Mouse (Mus musculus) hindbrain, embryonic 14.5 days (tissue): ENCODE results near the gene Cd151. TPM values are rescaled to one million over a fixed set of nuclear protein-coding genes. Genes with fewer than 3 reads are reported as not detected.
A peak's percentile ranks its signal among the peaks of the same experiment; 100 is the strongest.

Experiments used
- ATAC-seq: fragments of 200-750 bp; cut with Nextera tagmentation; 2 replicates; pipeline ENCODE4 v1.8.0; 2017; ENCODE audit warnings: moderate number of reproducible peaks, mild to moderate bottlenecking, moderate TSS enrichment, moderate library complexity; ENCODE audit not compliant: low FRiP score
- DNase-seq: peaks from one replicate; pipeline ENCODE4 v3.0.0-alpha.2; 2015; ENCODE audit warnings: low spot score
- H3K27ac ChIP-seq: fragments of 300-500 bp; sonication (generic); 2 replicates; pipeline ENCODE4 v1.5.1; 2014; ENCODE audit warnings: mild to moderate bottlenecking, moderate library complexity
- H3K27me3 ChIP-seq: fragments of 300-500 bp; sonication (generic); 2 replicates; pipeline ENCODE4 v1.6.1; 2014; ENCODE audit warnings: mild to moderate bottlenecking, low read length, mixed read lengths; ENCODE audit not compliant: control insufficient read depth, insufficient read depth
- H3K36me3 ChIP-seq: fragments of 300-500 bp; sonication (generic); replicated peaks from 2 replicates; pipeline ENCODE4 v1.6.1; 2014; ENCODE audit not compliant: control insufficient read depth, insufficient read depth
- H3K4me1 ChIP-seq: fragments of 300-500 bp; sonication (generic); replicated peaks from 2 replicates; pipeline ENCODE4 v1.6.1; 2014; ENCODE audit warnings: antibody characterized with exemption, low read length, mixed read lengths; ENCODE audit not compliant: control insufficient read depth, insufficient read depth
- H3K4me2 ChIP-seq: fragments of 300-500 bp; sonication (generic); replicated peaks from 2 replicates; pipeline ENCODE4 v1.6.1; 2014; ENCODE audit warnings: mild to moderate bottlenecking, moderate library complexity
- H3K4me3 ChIP-seq: fragments of 300-500 bp; sonication (generic); replicated peaks from 2 replicates; pipeline ENCODE4 v1.5.1; 2014; ENCODE audit warnings: mild to moderate bottlenecking, low read length
- H3K9ac ChIP-seq: fragments of 300-500 bp; sonication (generic); 2 replicates; pipeline ENCODE4 v1.6.1; 2014
- H3K9me3 ChIP-seq: fragments of 300-500 bp; sonication (generic); 2 replicates; pipeline ENCODE4 v1.6.1; 2016; ENCODE audit warnings: low read length; ENCODE audit not compliant: control insufficient read depth
- WGBS: fragments of 180-500 bp; shearing (Covaris S2); extraction: QIAGEN DNeasy Blood & Tissue Kit; methylation state at CpG from one replicate; pipeline ENCODE4 v1.1.7; 2014; 5-methylcytosine and 5-hydroxymethylcytosine counted together
- polyA plus RNA-seq: library from polyadenylated mRNA; unstranded; fragments of >200 nt; fragmentation: Nextera tagmentation; extraction: Ambion mirVana; gene quantifications from 2 replicates; pipeline ENCODE4 v1.2.1, GENCODE M21; 2014

The Cd151 gene
- polyA plus RNA-seq, 1 experiment from 2014 or later = 50.4 TPM

- Histone ChIP-seq H3K4me1 (no peaks in the 10 kb centered on the region), H3K9me3 (no peaks in the 10 kb centered on the region), H3K4me2 (no peak overlapping the region), H3K27me3 (no peaks in the 10 kb centered on the region), H3K9ac (no peak overlapping the region), H3K4me3 (no peak overlapping the region), H3K27ac (no peak overlapping the region), H3K36me3 (peaks cover 63% of the 10 kb centered on the region)
- ATAC-seq (no peak), DNase-seq (no peak)
- WGBS = 96% methylated on average over 2 of the region's 2 CpGs
These were observed 28.2 kb downstream of the Cd151 start for GRCm38 (mm10) chr7:141495379-141495778.

- WGBS = 89% methylated on average over 4 of the region's 4 CpGs
- no peaks in the 10 kb centered on the region for H3K27me3 ChIP-seq
These were observed 28.7 kb downstream of the Cd151 start for GRCm38 (mm10) chr7:141495940-141496339.

GRCm38 (mm10) chr7:141497600-141497999, 30.4 kb downstream of the Cd151 start:
- Histone ChIP-seq H3K27me3 (no peaks in the 10 kb centered on the region), H3K4me1 (no peaks in the 10 kb centered on the region), H3K9me3 (no peaks in the 10 kb centered on the region), H3K4me3 (no peak overlapping the region), H3K36me3 (peaks cover 57% of the 10 kb centered on the region), H3K9ac (no peak overlapping the region), H3K27ac (no peak overlapping the region), H3K4me2 (no peak overlapping the region)
- DNase-seq (no peak), ATAC-seq (no peak)
- WGBS = 94% methylated on average over 3 of the region's 3 CpGs

More at GRCm38 (mm10) chr7:141495940-141496339, 28.7 kb downstream of the Cd151 start:
- Histone ChIP-seq H3K9ac (no peak overlapping the region), H3K27ac (no peak overlapping the region), H3K36me3 (peaks cover 66% of the 10 kb centered on the region), H3K9me3 (no peaks in the 10 kb centered on the region), H3K4me1 (no peaks in the 10 kb centered on the region), H3K4me2 (no peak overlapping the region), H3K4me3 (no peak overlapping the region)
- ATAC-seq (no peak), DNase-seq (no peak)

- ATAC-seq (no peak), DNase-seq (no peak)
- 87% methylated on average over 7 of the region's 7 CpGs for WGBS
- no peaks in the 10 kb centered on the region for H3K9me3 ChIP-seq
- no peak overlapping the region for H3K9ac ChIP-seq
- no peaks in the 10 kb centered on the region for H3K4me1 ChIP-seq
- H3K4me2 ChIP-seq = no peak overlapping the region
- peaks cover 24% of the 10 kb centered on the region for H3K36me3 ChIP-seq
- no peaks in the 10 kb centered on the region for H3K27me3 ChIP-seq
- no peak overlapping the region for H3K27ac ChIP-seq
- no peak overlapping the region for H3K4me3 ChIP-seq
These were observed 34.8 kb downstream of the Cd151 start for GRCm38 (mm10) chr7:141501820-141502555.

- DNase-seq = no peak
- H3K36me3 ChIP-seq = peaks cover 24% of the 10 kb centered on the region
- H3K27ac ChIP-seq = no peak overlapping the region
- ATAC-seq = no peak
- no peaks in the 10 kb centered on the region for H3K4me1 ChIP-seq
- H3K27me3 ChIP-seq = no peaks in the 10 kb centered on the region
- WGBS = 87% methylated on average over 5 of the region's 5 CpGs
- no peak overlapping the region for H3K9ac ChIP-seq
- H3K4me2 ChIP-seq = no peak overlapping the region
- no peaks in the 10 kb centered on the region for H3K9me3 ChIP-seq
- no peak overlapping the region for H3K4me3 ChIP-seq
These were observed 35.3 kb downstream of the Cd151 start for GRCm38 (mm10) chr7:141502556-141502905.

- no peak overlapping the region for H3K9ac ChIP-seq
- H3K4me1 ChIP-seq = no peaks in the 10 kb centered on the region
- peaks cover 11% of the 10 kb centered on the region for H3K36me3 ChIP-seq
- ATAC-seq (no peak), DNase-seq (no peak)
- no peak overlapping the region for H3K4me2 ChIP-seq
- no peak overlapping the region for H3K27ac ChIP-seq
- H3K27me3 ChIP-seq = no peaks in the 10 kb centered on the region
- 78% methylated on average over 2 of the region's 2 CpGs for WGBS
- no peaks in the 10 kb centered on the region for H3K9me3 ChIP-seq
- H3K4me3 ChIP-seq = no peak overlapping the region
These were observed 39.1 kb downstream of the Cd151 start for GRCm38 (mm10) chr7:141506278-141506677.

- no peak overlapping the region for H3K4me3 ChIP-seq
- DNase-seq (no peak), ATAC-seq (no peak)
- H3K4me2 ChIP-seq = no peak overlapping the region
- no peaks in the 10 kb centered on the region for H3K9me3 ChIP-seq
- no peak overlapping the region for H3K27ac ChIP-seq
- H3K27me3 ChIP-seq = no peaks in the 10 kb centered on the region
- H3K4me1 ChIP-seq = no peaks in the 10 kb centered on the region
- H3K9ac ChIP-seq = no peak overlapping the region
- H3K36me3 ChIP-seq = peaks cover 24% of the 10 kb centered on the region
These were observed 41.0 kb downstream of the Cd151 start for GRCm38 (mm10) chr7:141508160-141508559.

GRCm38 (mm10) chr7:141510196-141510595, 43.0 kb downstream of the Cd151 start:
- 94% methylated on average over 5 of the region's 5 CpGs for WGBS
- Histone ChIP-seq H3K36me3 (peaks cover 42% of the 10 kb centered on the region), H3K9ac (no peak overlapping the region), H3K4me1 (no peaks in the 10 kb centered on the region), H3K4me2 (no peak overlapping the region), H3K27ac (no peak overlapping the region), H3K4me3 (no peak overlapping the region), H3K27me3 (no peaks in the 10 kb centered on the region), H3K9me3 (no peaks in the 10 kb centered on the region)
- DNase-seq (no peak), ATAC-seq (no peak)

- no peak for ATAC-seq
- Histone ChIP-seq H3K36me3 (peaks cover 47% of the 10 kb centered on the region), H3K4me2 (no peak overlapping the region), H3K4me1 (no peaks in the 10 kb centered on the region), H3K27ac (no peak overlapping the region), H3K9me3 (no peaks in the 10 kb centered on the region), H3K4me3 (no peak overlapping the region), H3K9ac (no peak overlapping the region), H3K27me3 (no peaks in the 10 kb centered on the region)
- peak; percentile 24 for DNase-seq
- WGBS = 73% methylated on average over 8 of the region's 8 CpGs
These were observed 43.5 kb downstream of the Cd151 start for GRCm38 (mm10) chr7:141510681-141511191.
